Mouse (Mus musculus) small intestine, adult 2 months (tissue): ENCODE results near the gene Adamts20.

Experiments used
- CTCF ChIP-seq: fragments of 200-500 bp; IDR thresholded peaks from 2 replicates; pipeline ENCODE4 v1.5.1; 2012; ENCODE audit warnings: low read depth, mild to moderate bottlenecking, control low read depth, inconsistent platforms, low read length, moderate library complexity, mixed read lengths; ENCODE audit not compliant: insufficient replicate concordance, insufficient read length; ENCODE audit errors: extremely low read depth
- POLR2A ChIP-seq: fragments of 200-500 bp; IDR thresholded peaks from 2 replicates; pipeline ENCODE4 v1.6.1; 2012; ENCODE audit warnings: low read depth, mild to moderate bottlenecking, control low read depth, inconsistent platforms, low read length, moderate library complexity

DNA sequence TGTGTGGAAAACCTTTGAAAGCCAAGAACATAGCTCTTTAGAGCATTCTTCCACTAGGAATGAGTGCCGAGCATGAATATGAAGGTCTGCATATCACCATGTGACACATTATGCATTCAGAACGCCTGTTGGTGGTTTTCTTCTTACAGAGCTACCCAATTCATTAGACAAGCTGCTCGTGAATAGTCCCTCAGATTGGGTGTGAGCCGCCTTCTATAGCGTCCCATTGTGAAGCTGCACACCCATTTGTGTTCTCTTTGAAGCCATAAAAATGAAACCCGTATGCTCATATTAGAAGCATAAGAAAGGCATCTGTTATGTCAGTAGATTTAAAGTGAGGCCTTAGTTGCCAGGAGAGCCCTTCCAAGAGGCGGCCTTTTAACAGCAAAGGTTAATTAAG lies 72.5 kb downstream of the Adamts20 start:
- no peak for TF ChIP-seq POLR2A
- no peak for TF ChIP-seq CTCF
